Mouse (Mus musculus): ENCODE data around the gene Ifitm1. TPM values are rescaled to one million over a fixed set of nuclear protein-coding genes. Genes with fewer than 3 reads are reported as not detected.

The Ifitm1 gene
- total and polyA plus RNA-seq, 2 experiments from 2014 or later: 24.0 to 39.5 TPM

GRCm38 (mm10) chr7:140987182-140988138, 20.4 kb downstream of the Ifitm1 start:
- no peak overlapping the region for H3K9ac ChIP-seq (replicated peaks; ENCODE audit: low read length)
- no peak for DNase-seq (ENCODE audit: low spot score)
- no peaks in the 10 kb centered on the region for H3K27me3 ChIP-seq (ENCODE audit: insufficient read depth, low read length)
- ATAC-seq: no peak
- H3K4me2 ChIP-seq (ENCODE audit: low read depth, low read length): no peak overlapping the region
- H3K4me1 ChIP-seq (ENCODE audit: insufficient read depth, low read length): no peaks in the 10 kb centered on the region
- no peak overlapping the region for H3K27ac ChIP-seq
- H3K9me3 ChIP-seq (ENCODE audit: low read length): no peaks in the 10 kb centered on the region
- H3K36me3 ChIP-seq (ENCODE audit: insufficient read depth, low read length): no peaks in the 10 kb centered on the region
- no peak for TF ChIP-seq CTCF (IDR thresholded peaks at IDR 0.05; ENCODE audit: low read depth)
- H3K4me3 ChIP-seq (ENCODE audit: low read length): no peak overlapping the region
- WGBS: 86% methylated on average over 17 of the region's 17 CpGs

- Histone ChIP-seq H3K27ac (no peak overlapping the region), H3K9me3 (ENCODE audit: low read length) (no peaks in the 10 kb centered on the region), H3K27me3 (ENCODE audit: insufficient read depth, low read length) (no peaks in the 10 kb centered on the region), H3K4me1 (ENCODE audit: insufficient read depth, low read length) (no peaks in the 10 kb centered on the region), H3K4me2 (ENCODE audit: low read depth, low read length) (no peak overlapping the region), H3K4me3 (ENCODE audit: low read length) (no peak overlapping the region), H3K36me3 (ENCODE audit: insufficient read depth, low read length) (no peaks in the 10 kb centered on the region), H3K9ac (replicated peaks; ENCODE audit: low read length) (no peak overlapping the region)
- DNase-seq (ENCODE audit: low spot score) (no peak), ATAC-seq (no peak)
- no peak for TF ChIP-seq CTCF (IDR thresholded peaks at IDR 0.05; ENCODE audit: low read depth)
- WGBS: 80% methylated on average over 4 of the region's 4 CpGs
Observed at GRCm38 (mm10) chr7:140989022-140989421, 22.0 kb downstream of the Ifitm1 start.

- no peak for TF ChIP-seq CTCF (IDR thresholded peaks at IDR 0.05; ENCODE audit: low read depth)
- Histone ChIP-seq H3K4me1 (ENCODE audit: insufficient read depth, low read length) (no peaks in the 10 kb centered on the region), H3K9ac (replicated peaks; ENCODE audit: low read length) (no peak overlapping the region), H3K27me3 (ENCODE audit: insufficient read depth, low read length) (no peaks in the 10 kb centered on the region), H3K4me3 (ENCODE audit: low read length) (no peak overlapping the region), H3K4me2 (ENCODE audit: low read depth, low read length) (no peak overlapping the region), H3K27ac (no peak overlapping the region), H3K9me3 (ENCODE audit: low read length) (no peaks in the 10 kb centered on the region), H3K36me3 (ENCODE audit: insufficient read depth, low read length) (no peaks in the 10 kb centered on the region)
- DNase-seq (ENCODE audit: low spot score) (no peak), ATAC-seq (no peak)
- 81% methylated on average over 6 of the region's 6 CpGs for WGBS
Observed at GRCm38 (mm10) chr7:140990185-140990584, 23.2 kb downstream of the Ifitm1 start.

- H3K9me3 ChIP-seq (ENCODE audit: low read length): no peaks in the 10 kb centered on the region
- no peaks in the 10 kb centered on the region for H3K36me3 ChIP-seq (ENCODE audit: insufficient read depth, low read length)
- no peak for DNase-seq (ENCODE audit: low spot score)
- no peaks in the 10 kb centered on the region for H3K27me3 ChIP-seq (ENCODE audit: insufficient read depth, low read length)
- no peak overlapping the region for H3K9ac ChIP-seq (replicated peaks; ENCODE audit: low read length)
- WGBS: 65% methylated on average over 5 of the region's 5 CpGs
- no peak for ATAC-seq
- H3K4me1 ChIP-seq (ENCODE audit: insufficient read depth, low read length): no peaks in the 10 kb centered on the region
- H3K27ac ChIP-seq: no peak overlapping the region
- H3K4me2 ChIP-seq (ENCODE audit: low read depth, low read length): no peak overlapping the region
- H3K4me3 ChIP-seq (ENCODE audit: low read length): no peak overlapping the region
- TF ChIP-seq CTCF (IDR thresholded peaks at IDR 0.05; ENCODE audit: low read depth): no peak
Observed at GRCm38 (mm10) chr7:140990622-140991021, 23.6 kb downstream of the Ifitm1 start.

- WGBS: 89% methylated on average over 13 of the region's 14 CpGs
- no peak for TF ChIP-seq CTCF (IDR thresholded peaks at IDR 0.05; ENCODE audit: low read depth)
- ATAC-seq: no peak
Observed at GRCm38 (mm10) chr7:140991117-140991689, 24.2 kb downstream of the Ifitm1 start.

GRCm38 (mm10) chr7:140997817-140998216, 30.8 kb downstream of the Ifitm1 start:
- ATAC-seq (no peak), DNase-seq (ENCODE audit: low spot score) (no peak)
- Histone ChIP-seq H3K9ac (replicated peaks; ENCODE audit: low read length) (no peak overlapping the region), H3K9me3 (ENCODE audit: low read length) (no peaks in the 10 kb centered on the region), H3K4me3 (ENCODE audit: low read length) (no peak overlapping the region), H3K4me1 (ENCODE audit: insufficient read depth, low read length) (no peaks in the 10 kb centered on the region), H3K36me3 (ENCODE audit: insufficient read depth, low read length) (no peaks in the 10 kb centered on the region), H3K4me2 (ENCODE audit: low read depth, low read length) (no peak overlapping the region), H3K27me3 (ENCODE audit: insufficient read depth, low read length) (no peaks in the 10 kb centered on the region), H3K27ac (no peak overlapping the region)
- no peak for TF ChIP-seq CTCF (IDR thresholded peaks at IDR 0.05; ENCODE audit: low read depth)
- 52% methylated on average over 1 of the region's 1 CpGs for WGBS

More at GRCm38 (mm10) chr7:140991117-140991689, 24.2 kb downstream of the Ifitm1 start:
- H3K27me3 ChIP-seq (ENCODE audit: insufficient read depth, low read length): no peaks in the 10 kb centered on the region
- no peak overlapping the region for H3K4me2 ChIP-seq (ENCODE audit: low read depth, low read length)
- H3K9me3 ChIP-seq (ENCODE audit: low read length): no peaks in the 10 kb centered on the region
- no peaks in the 10 kb centered on the region for H3K4me1 ChIP-seq (ENCODE audit: insufficient read depth, low read length)
- no peak overlapping the region for H3K4me3 ChIP-seq (ENCODE audit: low read length)
- DNase-seq (ENCODE audit: low spot score): no peak
- no peak overlapping the region for H3K27ac ChIP-seq
- H3K9ac ChIP-seq (replicated peaks; ENCODE audit: low read length): no peak overlapping the region
- H3K36me3 ChIP-seq (ENCODE audit: insufficient read depth, low read length): no peaks in the 10 kb centered on the region

All from hindbrain, postnatal 0 days (tissue).